Mouse (Mus musculus): ENCODE data around the gene Efna4. TPM values are rescaled to one million over a fixed set of nuclear protein-coding genes. Genes with fewer than 3 reads are reported as not detected.

Gene Efna4
- polyA plus RNA-seq, 1 experiment: 1.1 TPM

DNA sequence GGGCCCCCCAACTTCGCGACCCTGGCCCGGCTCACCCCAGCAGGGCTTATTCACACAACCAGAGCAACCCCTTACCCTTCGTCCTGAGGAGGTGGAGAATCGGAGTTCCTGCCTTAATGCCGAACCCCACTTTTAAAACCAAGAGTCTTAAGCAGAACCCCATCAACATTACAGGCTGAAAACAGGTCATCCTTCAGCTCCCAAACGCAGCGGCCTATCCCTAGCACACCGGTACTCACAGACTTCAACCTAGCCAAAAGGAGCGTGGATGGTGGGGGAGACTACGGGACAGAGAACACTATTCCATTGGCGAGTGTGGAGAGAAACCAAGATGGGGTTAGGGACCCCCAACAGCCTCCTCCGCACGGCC, 15.7 kb downstream of the Efna4 start:
- TF ChIP-seq CTCF (IDR thresholded peaks at IDR 0.05; ENCODE audit: extremely low read depth, insufficient read depth, low read length): no peak
- no peak for TF ChIP-seq POLR2A (IDR thresholded peaks at IDR 0.05; ENCODE audit: extremely low read depth, insufficient read depth, low read length)
- Histone ChIP-seq H3K27ac (ENCODE audit: insufficient read depth, low read length) (peak overlapping the region; percentile 48), H3K4me3 (ENCODE audit: insufficient read depth, low read length) (peak overlapping the region; percentile 81), H3K4me1 (ENCODE audit: control insufficient read depth, insufficient read depth, low read length) (peaks cover 6% of the 10 kb centered on the region)

- Histone ChIP-seq H3K4me3 (ENCODE audit: insufficient read depth, low read length) (peak overlapping the region; percentile 81), H3K27ac (ENCODE audit: insufficient read depth, low read length) (peak overlapping the region; percentile 91), H3K4me1 (ENCODE audit: control insufficient read depth, insufficient read depth, low read length) (peaks cover 6% of the 10 kb centered on the region)
- TF ChIP-seq CTCF (IDR thresholded peaks at IDR 0.05; ENCODE audit: extremely low read depth, insufficient read depth, low read length) (no peak), POLR2A (IDR thresholded peaks at IDR 0.05; ENCODE audit: extremely low read depth, insufficient read depth, low read length) (no peak)
These were observed 16.4 kb downstream of the Efna4 start for GRCm38 (mm10) chr3:89321183-89322130.

DNA sequence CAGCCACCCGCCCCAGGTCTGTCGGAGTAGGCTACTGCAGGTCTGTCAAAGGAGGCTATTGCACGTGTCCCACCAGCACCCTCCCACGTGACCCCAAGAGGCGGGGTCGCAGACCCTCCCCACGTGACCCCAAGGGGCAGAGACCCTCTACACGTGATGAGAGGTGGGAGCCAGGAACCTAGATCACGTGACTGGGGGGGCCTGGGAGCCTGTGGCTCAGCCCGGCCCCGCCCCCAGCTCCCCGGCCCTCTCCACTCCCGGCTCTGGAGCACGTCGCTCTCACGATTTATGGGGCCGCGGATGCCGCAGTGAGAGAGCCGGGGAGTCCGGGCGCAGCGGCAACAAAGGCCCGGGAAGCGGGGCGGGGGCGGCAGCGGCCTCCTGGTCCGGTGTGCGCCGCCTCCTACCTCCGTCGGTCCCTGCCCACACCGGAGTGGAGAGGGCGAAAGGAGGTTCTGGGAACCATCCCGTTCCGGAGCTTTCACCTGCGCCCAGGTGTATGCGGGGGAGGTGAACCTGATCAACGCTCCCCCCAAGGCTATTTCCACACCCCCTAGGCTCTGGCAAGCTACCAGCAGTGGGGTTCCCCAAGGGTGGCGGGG, 17.1 kb downstream of the Efna4 start:
- peak overlapping the region; percentile 91 for H3K27ac ChIP-seq (ENCODE audit: insufficient read depth, low read length)
- H3K4me3 ChIP-seq (ENCODE audit: insufficient read depth, low read length): peak overlapping the region; percentile 81
- H3K4me1 ChIP-seq (ENCODE audit: control insufficient read depth, insufficient read depth, low read length): peaks cover 6% of the 10 kb centered on the region
- no peak for TF ChIP-seq POLR2A (IDR thresholded peaks at IDR 0.05; ENCODE audit: extremely low read depth, insufficient read depth, low read length)
- TF ChIP-seq CTCF (IDR thresholded peaks at IDR 0.05; ENCODE audit: extremely low read depth, insufficient read depth, low read length): no peak

- TF ChIP-seq POLR2A (IDR thresholded peaks at IDR 0.05; ENCODE audit: extremely low read depth, insufficient read depth, low read length) (no peak), CTCF (IDR thresholded peaks at IDR 0.05; ENCODE audit: extremely low read depth, insufficient read depth, low read length) (no peak)
- peaks cover 8% of the 10 kb centered on the region for H3K4me1 ChIP-seq (ENCODE audit: control insufficient read depth, insufficient read depth, low read length)
- H3K4me3 ChIP-seq (ENCODE audit: insufficient read depth, low read length): peak overlapping the region; percentile 81
- peak overlapping the region; percentile 13; the same call in 1 of the 2 replicates for H3K27ac ChIP-seq (ENCODE audit: insufficient read depth, low read length)
These were observed 18.1 kb downstream of the Efna4 start for GRCm38 (mm10) chr3:89319591-89320350.

GRCm38 (mm10) chr3:89318971-89319590, 18.7 kb downstream of the Efna4 start:
- no peak for TF ChIP-seq CTCF (IDR thresholded peaks at IDR 0.05; ENCODE audit: extremely low read depth, insufficient read depth, low read length)
- peak overlapping the region; percentile 81; the same call in 1 of the 2 replicates for H3K4me3 ChIP-seq (ENCODE audit: insufficient read depth, low read length)
- peaks cover 8% of the 10 kb centered on the region for H3K4me1 ChIP-seq (ENCODE audit: control insufficient read depth, insufficient read depth, low read length)
- no peak overlapping the region for H3K27ac ChIP-seq (ENCODE audit: insufficient read depth, low read length)

DNA sequence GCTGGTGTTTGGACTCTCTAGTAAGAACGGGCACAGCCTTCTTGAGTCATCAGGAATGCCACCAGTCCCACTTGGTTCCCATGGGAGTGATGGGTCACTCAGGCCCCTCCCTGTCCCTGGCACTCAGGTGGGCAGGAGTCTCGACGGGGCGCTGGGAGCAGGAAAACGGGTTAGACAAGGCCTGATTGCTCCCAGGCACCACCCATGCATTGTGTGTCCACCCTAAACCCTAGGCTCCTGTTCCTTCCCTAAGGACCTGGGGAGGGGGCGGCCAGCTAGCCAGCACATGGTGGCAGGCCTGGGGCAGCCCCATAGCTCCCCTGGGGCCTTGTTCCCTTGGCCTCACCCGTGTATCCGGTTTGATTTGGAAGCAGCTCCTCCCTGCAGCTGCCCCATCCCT, 19.5 kb downstream of the Efna4 start:
- Histone ChIP-seq H3K4me3 (ENCODE audit: insufficient read depth, low read length) (no peak overlapping the region), H3K4me1 (ENCODE audit: control insufficient read depth, insufficient read depth, low read length) (peaks cover 8% of the 10 kb centered on the region), H3K27ac (ENCODE audit: insufficient read depth, low read length) (no peak overlapping the region)
- no peak for TF ChIP-seq POLR2A (IDR thresholded peaks at IDR 0.05; ENCODE audit: extremely low read depth, insufficient read depth, low read length)
- no peak for TF ChIP-seq CTCF (IDR thresholded peaks at IDR 0.05; ENCODE audit: extremely low read depth, insufficient read depth, low read length)

DNA sequence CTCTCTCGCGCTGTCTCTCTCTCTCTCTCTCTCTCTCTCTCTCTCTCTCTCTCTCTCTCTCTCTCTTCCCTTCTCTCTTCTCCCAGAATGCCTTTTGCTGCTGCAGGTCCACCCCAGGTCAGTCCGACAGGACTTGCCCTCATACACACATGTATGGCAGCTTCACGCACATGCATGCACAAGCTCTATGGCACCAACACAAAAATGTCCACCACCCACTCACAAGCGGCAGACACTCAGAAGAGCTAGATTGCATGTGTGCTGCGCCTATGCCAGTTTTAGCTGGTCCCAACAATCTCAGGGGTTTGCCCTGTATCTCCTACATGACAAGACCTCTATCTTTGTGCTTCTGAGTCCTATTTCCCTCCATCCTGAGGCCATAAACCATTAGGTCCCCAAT, 20.6 kb downstream of the Efna4 start:
- peaks cover 8% of the 10 kb centered on the region for H3K4me1 ChIP-seq (ENCODE audit: control insufficient read depth, insufficient read depth, low read length)
- H3K27ac ChIP-seq (ENCODE audit: insufficient read depth, low read length): no peak overlapping the region
- no peak overlapping the region for H3K4me3 ChIP-seq (ENCODE audit: insufficient read depth, low read length)
- TF ChIP-seq POLR2A (IDR thresholded peaks at IDR 0.05; ENCODE audit: extremely low read depth, insufficient read depth, low read length): no peak
- TF ChIP-seq CTCF (IDR thresholded peaks at IDR 0.05; ENCODE audit: extremely low read depth, insufficient read depth, low read length): no peak

- Histone ChIP-seq H3K4me1 (ENCODE audit: control insufficient read depth, insufficient read depth, low read length) (peaks cover 8% of the 10 kb centered on the region), H3K27ac (ENCODE audit: insufficient read depth, low read length) (no peak overlapping the region), H3K4me3 (ENCODE audit: insufficient read depth, low read length) (no peak overlapping the region)
- TF ChIP-seq POLR2A (IDR thresholded peaks at IDR 0.05; ENCODE audit: extremely low read depth, insufficient read depth, low read length): no peak
- peak; percentile 94 for TF ChIP-seq CTCF (IDR thresholded peaks at IDR 0.05; ENCODE audit: extremely low read depth, insufficient read depth, low read length)
These were observed 21.0 kb downstream of the Efna4 start for GRCm38 (mm10) chr3:89316833-89317232.

Measured in cortical plate, adult 2 months (tissue).